Mouse (Mus musculus) embryonic stem cell, embryonic (primary cell): ENCODE measurements around the gene 1810024B03Rik.

Experiments
- CTCF ChIA-PET, 4 experiments: fragments of 300-600 bp in 2 of 4; fragments of 350-600 bp in 2 of 4; sonication (Branson Sonifier 250); formaldehyde crosslinking; loops; one replicate each; lab custom pipeline; 2022; ENCODE audit warnings: inconsistent platforms in 2 of 4; lab: Charles Lee
- POLR2A ChIA-PET, 4 experiments: fragments of 300-600 bp in 2 of 4; fragments of 350-600 bp in 2 of 4; sonication (Branson Sonifier 250); formaldehyde crosslinking; loops; one replicate each; lab custom pipeline; 2022; ENCODE audit warnings: antibody characterized with exemption in 4 of 4, inconsistent platforms in 1 of 4; lab: Charles Lee

1810024B03Rik gene

GRCm38 (mm10) chr2:127210701-127211100, 2.6 kb upstream of the 1810024B03Rik start:
- CTCF ChIA-PET = no interaction called here
- POLR2A ChIA-PET = interaction anchor here in 3 of 4 experiments (1.0 to 6.8 kb wide), 12 partner anchors 8 to 140 kb away, joined by 3 to 60 read pairs (median 6); partner anchors contain the start of genes Ciao1 (in 2 of the 3), Tmem127 (in 2 of the 3), Blvra (in 1 of the 3) and Stard7 (in 1 of the 3)

GRCm38 (mm10) chr2:127208452-127208769, 331 bp upstream of the 1810024B03Rik start:
- POLR2A ChIA-PET = interaction anchor here in 3 of 4 experiments (0.5 to 6.8 kb wide), 25 partner anchors 10 to 534 kb away, joined by 3 to 60 read pairs (median 4); partner anchors contain the start of genes Ciao1 (in 2 of the 3), Stard7 (in 2 of the 3), Tmem127 (in 2 of the 3) and Blvra (in 1 of the 3)
- CTCF ChIA-PET = interaction anchor here in 1 of 4 experiments (2.1 kb wide), 1 partner anchor 39 kb away, joined by 7 read pairs; the partner anchor contains the start of genes Ciao1 and Tmem127

- CTCF ChIA-PET = interaction anchor here in 3 of 4 experiments (1.0 to 2.9 kb wide), 3 partner anchors 24 to 41 kb away, joined by 3 to 15 read pairs (median 4); no protein-coding TSS in a partner anchor
- POLR2A ChIA-PET = interaction anchor here in 3 of 4 experiments (0.7 to 2.7 kb wide), 6 partner anchors 38 to 471 kb away, joined by 3 to 14 read pairs (median 4); partner anchors contain the start of genes Ciao1 (in 1 of the 3) and Tmem127 (in 1 of the 3)
Measured at GRCm38 (mm10) chr2:127206916-127207315, 1.2 kb downstream of the 1810024B03Rik start.

GRCm38 (mm10) chr2:127205936-127206335, 2.1 kb downstream of the 1810024B03Rik start:
- CTCF ChIA-PET = interaction anchor here in 2 of 4 experiments (0.7 to 2.9 kb wide), 3 partner anchors 39 to 274 kb away, joined by 4 to 15 read pairs (median 6); no protein-coding TSS in a partner anchor

GRCm38 (mm10) chr2:127204932-127205331, 3.1 kb downstream of the 1810024B03Rik start:
- CTCF ChIA-PET = interaction anchor here in 2 of 4 experiments (0.8 to 2.9 kb wide), 3 partner anchors 38 to 43 kb away, joined by 3 to 15 read pairs (median 4); partner anchors contain the start of genes Ciao1 (in 1 of the 2) and Tmem127 (in 1 of the 2)
- POLR2A ChIA-PET = interaction anchor here in 1 of 4 experiments (0.6 to 1.4 kb wide), 3 partner anchors 9 to 489 kb away, joined by 3 to 4 read pairs (median 3); no protein-coding TSS in a partner anchor

More at GRCm38 (mm10) chr2:127205936-127206335, 2.1 kb downstream of the 1810024B03Rik start:
- POLR2A ChIA-PET = interaction anchor here in 2 of 4 experiments (0.6 to 1.4 kb wide), 3 partner anchors 8 to 40 kb away, joined by 3 to 6 read pairs (median 4); no protein-coding TSS in a partner anchor

GRCm38 (mm10) chr2:127189574-127189973, 18.5 kb downstream of the 1810024B03Rik start:
- POLR2A ChIA-PET = interaction anchor here in 1 of 4 experiments (0.5 kb wide), 1 partner anchor 300 kb away, joined by 4 read pairs; no protein-coding TSS in a partner anchor
- CTCF ChIA-PET = no interaction called here

GRCm38 (mm10) chr2:127182598-127183381, 25.3 kb downstream of the 1810024B03Rik start:
- ChIA-PET POLR2A (interaction anchor here (0.5 to 3.2 kb wide), 60 partner anchors 8 to 476 kb away, joined by 3 to 23 read pairs (median 3); partner anchors contain the start of genes Ciao1 (in 3 of the 4), Tmem127 (in 3 of the 4), Dusp2 (in 2 of the 4) and Ncaph (in 2 of the 4)), CTCF (interaction anchor here in 3 of 4 experiments (0.6 to 1.4 kb wide), 6 partner anchors 15 to 979 kb away, joined by 3 to 5 read pairs (median 3); no protein-coding TSS in a partner anchor)

GRCm38 (mm10) chr2:127166261-127166660, 41.8 kb downstream of the 1810024B03Rik start:
- ChIA-PET CTCF (interaction anchor here in 3 of 4 experiments (0.7 to 2.3 kb wide), 11 partner anchors 11 to 196 kb away, joined by 3 to 15 read pairs (median 4); partner anchors contain the start of gene Adra2b (in 1 of the 3)), POLR2A (interaction anchor here (0.6 to 1.1 kb wide), 4 partner anchors 16 to 377 kb away, joined by 3 to 4 read pairs (median 4); no protein-coding TSS in a partner anchor)

- POLR2A ChIA-PET = interaction anchor here (0.6 to 1.1 kb wide), 5 partner anchors 17 to 377 kb away, joined by 3 to 5 read pairs (median 4); no protein-coding TSS in a partner anchor
- CTCF ChIA-PET = interaction anchor here in 3 of 4 experiments (0.7 to 2.3 kb wide), 11 partner anchors 11 to 197 kb away, joined by 3 to 15 read pairs (median 4); partner anchors contain the start of gene Adra2b (in 1 of the 3)
Measured at GRCm38 (mm10) chr2:127165675-127166074, 42.4 kb downstream of the 1810024B03Rik start.

- CTCF ChIA-PET = no interaction called here
- POLR2A ChIA-PET = no interaction called here
Measured at GRCm38 (mm10) chr2:127145699-127146098, 62.4 kb downstream of the 1810024B03Rik start.

- ChIA-PET CTCF (no interaction called here), POLR2A (interaction anchor here in 3 of 4 experiments (0.8 to 5.6 kb wide), 9 partner anchors 9 to 81 kb away, joined by 3 to 70 read pairs (median 5); partner anchors contain the start of gene Ncaph (in 3 of the 3))
Measured at GRCm38 (mm10) chr2:127143158-127144063, 64.7 kb downstream of the 1810024B03Rik start, which contains the start of gene Itpripl1. Itpripl1 (minus strand) TSS chr2:127143442.

GRCm38 (mm10) chr2:127142577-127143157, 65.4 kb downstream of the 1810024B03Rik start:
- POLR2A ChIA-PET = interaction anchor here (0.9 to 5.6 kb wide), 9 partner anchors 9 to 81 kb away, joined by 3 to 70 read pairs (median 4); partner anchors contain the start of gene Ncaph (in 4 of the 4)
- CTCF ChIA-PET = no interaction called here

- POLR2A ChIA-PET = interaction anchor here in 3 of 4 experiments (0.9 to 5.6 kb wide), 9 partner anchors 9 to 72 kb away, joined by 3 to 70 read pairs (median 4); partner anchors contain the start of genes Ncaph (in 3 of the 3) and Blvra (in 1 of the 3)
Measured at GRCm38 (mm10) chr2:127142031-127142430, 66.0 kb downstream of the 1810024B03Rik start.

GRCm38 (mm10) chr2:127140011-127140410, 68.1 kb downstream of the 1810024B03Rik start:
- POLR2A ChIA-PET = interaction anchor here in 3 of 4 experiments (0.7 to 5.6 kb wide), 7 partner anchors 8 to 199 kb away, joined by 3 to 70 read pairs (median 4); partner anchors contain the start of genes Stard7 (in 2 of the 3) and Ncaph (in 1 of the 3)
- CTCF ChIA-PET = interaction anchor here in 3 of 4 experiments (0.6 to 1.1 kb wide), 5 partner anchors 8 to 148 kb away, joined by 3 to 5 read pairs (median 3); no protein-coding TSS in a partner anchor

More at GRCm38 (mm10) chr2:127142031-127142430, 66.0 kb downstream of the 1810024B03Rik start:
- CTCF ChIA-PET = no interaction called here

GRCm38 (mm10) chr2:127139605-127140004, 68.5 kb downstream of the 1810024B03Rik start:
- CTCF ChIA-PET = interaction anchor here in 3 of 4 experiments (0.6 to 1.1 kb wide), 5 partner anchors 8 to 149 kb away, joined by 3 to 5 read pairs (median 3); no protein-coding TSS in a partner anchor
- POLR2A ChIA-PET = interaction anchor here in 3 of 4 experiments (0.7 to 2.6 kb wide), 6 partner anchors 59 to 200 kb away, joined by 3 to 9 read pairs (median 4); partner anchors contain the start of genes Stard7 (in 2 of the 3) and Blvra (in 1 of the 3)
